Mouse (Mus musculus): ENCODE measurements around the gene Pde11a. TPM values are rescaled to one million over a fixed set of nuclear protein-coding genes. Genes with fewer than 3 reads are reported as not detected.

Gene Pde11a
- polyA plus RNA-seq, 1 experiment from 2014 or later: 0.96 TPM

DNA sequence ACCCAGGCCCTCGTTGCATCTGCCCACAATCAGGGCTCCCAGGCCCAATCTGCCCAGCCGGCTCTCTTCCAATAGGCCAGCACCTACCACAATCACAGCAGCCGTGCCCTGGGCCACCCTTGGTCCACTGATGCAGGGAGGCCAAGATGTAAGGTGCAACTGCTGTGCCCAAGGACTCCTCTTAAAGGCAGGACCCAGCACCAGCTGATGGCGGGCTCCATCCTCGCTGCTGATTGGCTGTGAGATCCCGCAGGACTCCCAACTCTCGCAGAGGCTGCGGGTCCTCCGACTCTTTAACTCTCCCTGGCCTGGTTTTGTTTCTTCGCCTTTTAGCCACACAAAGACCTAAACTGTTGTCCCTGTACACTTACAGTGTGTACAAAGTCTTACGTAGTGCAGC is 21.7 kb upstream of the Pde11a start, which contains the start of gene Cyct:
Cyct (minus strand) TSS at position 225 of the 400 bp plus-strand sequence.
- Histone ChIP-seq H3K4me2 (no peak within 1 kb of the TSS), H3K9ac (no peak within 1 kb of the TSS), H3K27me3 (replicated peaks) (no peaks in the 10 kb centered on the region), H3K4me1 (no peaks in the 10 kb centered on the region), H3K27ac (no peak within 1 kb of the TSS), H3K9me3 (no peaks in the 10 kb centered on the region), H3K36me3 (replicated peaks) (no peaks in the 10 kb centered on the region), H3K4me3 (no peak within 1 kb of the TSS)
- 86% methylated on average over 11 of the region's 11 CpGs for WGBS
- no peak for ATAC-seq (replicated peaks)

DNA sequence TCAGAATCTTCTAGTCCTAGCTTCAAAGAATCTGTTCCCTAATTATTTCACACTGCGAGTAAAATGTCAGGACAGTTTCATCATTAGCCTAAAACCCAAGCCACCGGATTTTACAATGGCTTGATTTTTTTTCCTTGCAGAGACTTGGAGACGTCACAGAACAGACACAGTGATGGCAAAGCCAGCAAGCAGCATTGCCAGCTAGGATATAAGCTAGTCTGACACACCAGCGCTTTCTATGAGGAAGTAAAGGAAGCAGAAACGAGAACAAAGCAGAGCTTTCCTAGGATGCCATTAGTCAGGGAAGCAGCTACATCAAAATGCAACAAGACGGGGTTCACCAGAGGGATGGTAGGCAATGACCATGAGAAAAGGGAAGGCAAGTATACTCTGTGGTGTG is 9.3 kb upstream of the Pde11a start:
- no peak overlapping the region for H3K4me2 ChIP-seq
- no peaks in the 10 kb centered on the region for H3K4me1 ChIP-seq
- no peaks in the 10 kb centered on the region for H3K27me3 ChIP-seq (replicated peaks)
- H3K27ac ChIP-seq: no peak overlapping the region
- no peak overlapping the region for H3K9ac ChIP-seq
- H3K4me3 ChIP-seq: no peak overlapping the region
- H3K36me3 ChIP-seq (replicated peaks): no peaks in the 10 kb centered on the region
- WGBS: 66% methylated on average over 6 of the region's 6 CpGs
- ATAC-seq (replicated peaks): no peak
- H3K9me3 ChIP-seq: no peaks in the 10 kb centered on the region

GRCm38 (mm10) chr2:76342146-76342545 is 3.6 kb upstream of the Pde11a start:
- Histone ChIP-seq H3K4me2 (no peak overlapping the region), H3K27ac (no peak overlapping the region), H3K4me1 (peaks cover 6% of the 10 kb centered on the region; the same call in 1 of the 2 replicates), H3K36me3 (replicated peaks) (no peaks in the 10 kb centered on the region), H3K4me3 (no peak overlapping the region), H3K9ac (no peak overlapping the region), H3K9me3 (no peaks in the 10 kb centered on the region), H3K27me3 (replicated peaks) (peaks cover 7% of the 10 kb centered on the region; the same call in 1 of the 2 replicates)
- WGBS: 86% methylated on average over 9 of the region's 9 CpGs
- no peak for ATAC-seq (replicated peaks)

- Histone ChIP-seq H3K27ac (no peak overlapping the region), H3K4me3 (no peak overlapping the region), H3K4me1 (peaks cover 6% of the 10 kb centered on the region; the same call in 1 of the 2 replicates), H3K9ac (no peak overlapping the region), H3K9me3 (no peaks in the 10 kb centered on the region), H3K4me2 (no peak overlapping the region), H3K36me3 (replicated peaks) (no peaks in the 10 kb centered on the region), H3K27me3 (replicated peaks) (peaks cover 7% of the 10 kb centered on the region; the same call in 1 of the 2 replicates)
- WGBS: 85% methylated on average over 5 of the region's 5 CpGs
- no peak for ATAC-seq (replicated peaks)
Observed at GRCm38 (mm10) chr2:76334596-76334995, 4.0 kb downstream of the Pde11a start.

DNA sequence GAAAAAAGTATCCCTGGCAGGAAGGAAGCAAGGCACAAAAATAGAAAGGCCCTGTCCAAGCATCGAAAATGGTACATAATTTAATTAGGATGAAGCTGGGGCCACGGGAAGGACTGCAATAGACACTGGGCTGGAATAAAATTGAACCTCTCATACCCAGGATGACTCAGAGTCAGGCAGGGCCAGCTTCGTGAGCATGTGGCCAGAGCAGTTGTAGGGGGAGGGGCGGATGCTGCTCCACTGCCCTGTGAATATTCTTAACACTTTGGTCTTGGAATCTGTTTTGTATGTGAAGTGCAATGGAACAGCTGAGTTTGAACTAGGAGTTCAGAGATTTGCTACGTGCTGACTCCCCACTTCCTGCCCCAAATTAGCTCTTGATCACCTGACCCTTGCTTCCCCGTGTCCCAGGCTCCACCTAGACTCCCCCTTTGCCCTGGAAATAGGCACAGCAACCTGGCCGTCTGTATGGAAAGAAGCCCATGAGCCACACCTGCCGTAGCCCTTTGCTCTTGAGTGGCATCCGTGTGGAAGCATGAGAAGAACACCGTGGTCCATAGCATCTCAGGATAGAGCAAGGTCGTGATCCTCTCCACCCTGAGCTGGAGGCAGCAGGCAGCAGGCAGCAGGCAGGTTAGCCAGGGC is 6.3 kb downstream of the Pde11a start:
- H3K36me3 ChIP-seq (replicated peaks): no peaks in the 10 kb centered on the region
- no peaks in the 10 kb centered on the region for H3K9me3 ChIP-seq
- H3K27ac ChIP-seq: no peak overlapping the region
- no peak overlapping the region for H3K9ac ChIP-seq
- no peak overlapping the region for H3K4me2 ChIP-seq
- ATAC-seq (replicated peaks): no peak
- 75% methylated on average over 11 of the region's 11 CpGs for WGBS
- H3K4me1 ChIP-seq: no peaks in the 10 kb centered on the region
- H3K4me3 ChIP-seq: no peak overlapping the region
- no peaks in the 10 kb centered on the region for H3K27me3 ChIP-seq (replicated peaks)

GRCm38 (mm10) chr2:76330081-76330480 is 8.5 kb downstream of the Pde11a start:
- H3K4me1 ChIP-seq: no peaks in the 10 kb centered on the region
- no peak overlapping the region for H3K27ac ChIP-seq
- no peaks in the 10 kb centered on the region for H3K36me3 ChIP-seq (replicated peaks)
- 88% methylated on average over 5 of the region's 5 CpGs for WGBS
- ATAC-seq (replicated peaks): no peak
- H3K9ac ChIP-seq: no peak overlapping the region
- H3K27me3 ChIP-seq (replicated peaks): no peaks in the 10 kb centered on the region
- no peak overlapping the region for H3K4me3 ChIP-seq
- H3K4me2 ChIP-seq: no peak overlapping the region
- H3K9me3 ChIP-seq: no peaks in the 10 kb centered on the region

- H3K36me3 ChIP-seq (replicated peaks): no peaks in the 10 kb centered on the region
- H3K9ac ChIP-seq: no peak overlapping the region
- no peaks in the 10 kb centered on the region for H3K4me1 ChIP-seq
- no peak overlapping the region for H3K27ac ChIP-seq
- H3K4me2 ChIP-seq: no peak overlapping the region
- H3K4me3 ChIP-seq: no peak overlapping the region
- WGBS: 89% methylated on average over 3 of the region's 3 CpGs
- no peak for ATAC-seq (replicated peaks)
- H3K9me3 ChIP-seq: no peaks in the 10 kb centered on the region
- no peaks in the 10 kb centered on the region for H3K27me3 ChIP-seq (replicated peaks)
Observed at GRCm38 (mm10) chr2:76326161-76326560, 12.4 kb downstream of the Pde11a start.

- H3K4me3 ChIP-seq: no peak overlapping the region
- ATAC-seq (replicated peaks): no peak
- no peaks in the 10 kb centered on the region for H3K9me3 ChIP-seq
Observed at GRCm38 (mm10) chr2:76324463-76324862, 14.1 kb downstream of the Pde11a start.

DNA sequence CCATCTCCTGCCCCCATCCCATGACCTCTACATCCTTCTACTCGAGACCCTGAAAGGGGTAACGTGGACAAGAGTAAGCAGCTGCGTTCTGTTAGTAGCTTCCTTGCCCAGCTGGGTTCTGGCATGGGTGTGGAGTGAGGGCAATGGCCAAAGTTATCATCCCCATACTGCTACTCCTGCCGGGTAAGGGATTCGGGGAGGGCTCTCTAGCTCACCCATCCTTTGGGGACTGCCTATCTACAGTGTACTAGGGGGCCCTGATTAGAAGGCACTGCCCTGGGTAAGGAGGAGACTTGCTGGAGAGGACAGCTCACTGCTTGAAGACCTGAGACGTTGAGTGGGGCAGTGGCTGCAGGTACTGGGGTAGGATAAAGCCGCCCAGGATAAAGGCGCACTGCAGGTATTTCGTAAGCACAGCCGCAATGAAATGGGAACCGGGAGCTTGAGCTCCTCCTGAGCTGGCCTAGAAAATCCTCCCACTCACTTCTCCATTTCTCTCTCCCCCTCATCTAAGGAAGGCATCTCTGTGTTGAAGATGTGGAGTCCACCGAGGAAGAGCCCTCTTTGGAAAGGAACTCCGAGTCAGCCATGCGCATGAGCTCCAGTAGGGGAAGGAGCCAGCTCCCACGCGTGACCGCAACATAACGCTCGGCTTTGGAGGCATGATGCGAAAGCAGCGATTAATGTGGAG is 15.2 kb downstream of the Pde11a start:
- Histone ChIP-seq H3K4me2 (no peak overlapping the region), H3K27ac (no peak overlapping the region), H3K4me1 (no peaks in the 10 kb centered on the region), H3K36me3 (replicated peaks) (no peaks in the 10 kb centered on the region), H3K27me3 (replicated peaks) (no peaks in the 10 kb centered on the region), H3K4me3 (no peak overlapping the region), H3K9me3 (no peaks in the 10 kb centered on the region), H3K9ac (no peak overlapping the region)
- WGBS: 85% methylated on average over 21 of the region's 21 CpGs
- no peak for ATAC-seq (replicated peaks)

More at GRCm38 (mm10) chr2:76324463-76324862, 14.1 kb downstream of the Pde11a start:
- no peak overlapping the region for H3K9ac ChIP-seq
- no peak overlapping the region for H3K27ac ChIP-seq
- H3K4me2 ChIP-seq: no peak overlapping the region
- WGBS: 86% methylated on average over 5 of the region's 5 CpGs
- H3K36me3 ChIP-seq (replicated peaks): no peaks in the 10 kb centered on the region
- H3K4me1 ChIP-seq: no peaks in the 10 kb centered on the region
- no peaks in the 10 kb centered on the region for H3K27me3 ChIP-seq (replicated peaks)

DNA sequence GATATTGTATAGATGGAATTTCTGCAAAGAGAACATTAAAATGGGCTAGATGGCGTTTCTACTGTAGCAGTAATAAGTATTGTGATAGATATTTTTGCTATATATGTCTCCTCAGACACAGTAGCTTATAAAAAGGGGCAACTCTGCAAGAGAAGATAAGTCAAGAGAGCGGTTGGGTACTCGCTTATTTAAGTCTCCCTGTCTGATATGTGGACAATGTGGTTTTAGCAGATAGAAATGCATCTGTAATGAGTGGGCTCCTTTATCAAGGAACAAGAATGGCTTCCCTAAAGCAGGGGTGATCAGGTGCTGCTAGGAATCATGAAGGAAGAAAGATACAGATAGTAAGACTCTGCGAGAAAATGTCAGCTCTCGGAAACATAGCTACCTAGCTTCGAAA is 18.2 kb downstream of the Pde11a start:
- Histone ChIP-seq H3K27ac (no peak overlapping the region), H3K27me3 (replicated peaks) (no peaks in the 10 kb centered on the region), H3K9me3 (no peaks in the 10 kb centered on the region), H3K9ac (no peak overlapping the region), H3K36me3 (replicated peaks) (no peaks in the 10 kb centered on the region), H3K4me2 (no peak overlapping the region), H3K4me1 (no peaks in the 10 kb centered on the region), H3K4me3 (no peak overlapping the region)
- WGBS: 86% methylated on average over 6 of the region's 6 CpGs
- no peak for ATAC-seq (replicated peaks)

- Histone ChIP-seq H3K9me3 (no peaks in the 10 kb centered on the region), H3K27ac (no peak overlapping the region), H3K36me3 (replicated peaks) (no peaks in the 10 kb centered on the region), H3K4me3 (no peak overlapping the region), H3K9ac (no peak overlapping the region), H3K4me1 (no peaks in the 10 kb centered on the region), H3K4me2 (no peak overlapping the region), H3K27me3 (replicated peaks) (no peaks in the 10 kb centered on the region)
- no peak for ATAC-seq (replicated peaks)
- WGBS: 87% methylated on average over 6 of the region's 6 CpGs
Observed at GRCm38 (mm10) chr2:76319231-76319630, 19.3 kb downstream of the Pde11a start.

DNA sequence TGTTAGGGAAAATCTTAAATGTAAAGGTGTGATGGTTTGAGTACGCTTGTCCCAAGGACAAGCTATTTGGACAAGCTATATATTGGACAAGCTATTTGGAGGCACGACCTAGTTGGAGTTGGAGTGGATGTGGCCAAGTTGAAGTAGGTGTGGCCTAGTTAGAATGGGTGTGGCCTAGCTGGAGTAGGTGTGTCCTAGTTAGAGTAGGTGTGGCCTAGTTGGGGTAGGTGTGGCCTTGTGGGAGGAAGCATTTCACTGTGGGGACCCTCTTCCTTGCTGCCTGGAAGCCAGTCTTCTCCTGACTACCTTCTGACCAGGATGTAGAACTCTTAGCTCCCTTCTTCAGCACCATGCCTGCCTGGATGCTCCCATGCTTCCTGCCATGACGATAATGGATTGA is 50.9 kb downstream of the Pde11a start:
- ATAC-seq (replicated peaks): no peak
- H3K27ac ChIP-seq: no peak overlapping the region
- no peak overlapping the region for H3K9ac ChIP-seq
- H3K9me3 ChIP-seq: no peaks in the 10 kb centered on the region
- no peaks in the 10 kb centered on the region for H3K4me1 ChIP-seq
- 92% methylated on average over 3 of the region's 3 CpGs for WGBS
- no peaks in the 10 kb centered on the region for H3K36me3 ChIP-seq (replicated peaks)
- no peak overlapping the region for H3K4me2 ChIP-seq
- no peak overlapping the region for H3K4me3 ChIP-seq
- no peaks in the 10 kb centered on the region for H3K27me3 ChIP-seq (replicated peaks)

DNA sequence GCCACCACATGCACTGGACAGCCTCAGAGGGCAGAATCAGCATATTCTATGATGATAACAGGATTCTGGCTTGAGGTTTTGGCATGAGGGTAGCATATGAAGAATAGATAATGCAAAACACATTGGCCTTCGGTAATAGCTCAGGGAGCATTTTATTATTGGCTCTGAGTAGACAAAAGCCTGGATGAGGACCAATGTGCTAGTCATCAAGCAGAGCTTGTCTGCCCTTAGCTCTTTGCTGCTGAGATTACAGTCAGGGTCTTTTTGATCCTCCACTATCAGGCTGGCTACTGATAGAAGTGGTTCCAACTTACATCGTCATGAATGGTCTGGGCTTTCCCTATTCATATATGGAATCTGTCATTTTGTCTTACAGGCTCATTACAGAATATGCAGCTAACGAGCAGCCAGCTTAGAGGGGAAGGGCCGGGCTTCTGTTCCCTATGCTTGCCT is 52.3 kb downstream of the Pde11a start:
- Histone ChIP-seq H3K27me3 (replicated peaks) (no peaks in the 10 kb centered on the region), H3K4me2 (no peak overlapping the region), H3K9ac (no peak overlapping the region), H3K4me1 (no peaks in the 10 kb centered on the region), H3K27ac (no peak overlapping the region), H3K4me3 (no peak overlapping the region), H3K36me3 (replicated peaks) (no peaks in the 10 kb centered on the region), H3K9me3 (no peaks in the 10 kb centered on the region)
- 63% methylated on average over 4 of the region's 4 CpGs for WGBS
- no peak for ATAC-seq (replicated peaks)

Measured in midbrain, embryonic 15.5 days (tissue).